Mouse (Mus musculus): ENCODE measurements around the gene Tpcn2. TPM values are rescaled to one million over a fixed set of nuclear protein-coding genes. Genes with fewer than 3 reads are reported as not detected.

Tpcn2 gene
- total and polyA plus RNA-seq, 2 experiments, result 1.9 to 5.0 TPM

DNA sequence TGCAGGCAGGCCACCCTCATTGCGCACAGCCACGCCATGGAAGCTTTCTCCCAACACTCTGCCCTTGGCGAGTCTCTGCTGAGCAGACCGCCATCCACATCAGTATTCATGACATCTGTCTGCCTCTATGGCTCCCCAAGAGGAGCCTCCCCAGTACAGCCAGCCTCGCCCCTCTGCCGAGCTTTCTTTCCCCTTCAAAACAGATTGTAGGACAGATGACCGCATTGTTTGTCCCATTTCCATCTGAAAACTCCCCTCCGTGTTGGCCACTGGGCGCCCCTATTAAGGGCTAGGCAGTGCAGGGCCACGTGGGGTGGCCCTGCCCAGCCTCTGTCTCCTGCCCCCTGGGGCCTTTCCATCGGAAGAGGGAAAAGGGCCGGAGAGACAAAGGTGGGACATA lies 110.7 kb downstream of the Tpcn2 start:
- TF ChIP-seq POLR2A (IDR thresholded peaks at IDR 0.05; ENCODE audit: extremely low read depth, insufficient read depth, low read length) (no peak), CTCF (IDR thresholded peaks at IDR 0.05; ENCODE audit: low read depth, low read length) (no peak)
- H3K4me1 ChIP-seq (ENCODE audit: control insufficient read depth, insufficient read depth, low read length), result no peaks in the 10 kb centered on the region
- no peaks in the 10 kb centered on the region; the same call in 1 of the 2 replicates for H3K27me3 ChIP-seq (ENCODE audit: control insufficient read depth, insufficient read depth, low read length)
- no peak overlapping the region for H3K27ac ChIP-seq (replicated peaks; ENCODE audit: insufficient read depth, low read depth, low read length)
- H3K79me2 ChIP-seq (ENCODE audit: control insufficient read depth, insufficient read depth, low read length), result no peaks in the 10 kb centered on the region
- 43% methylated on average over 10 of the region's 12 CpGs for WGBS
- no peak overlapping the region for H3K9ac ChIP-seq (ENCODE audit: low read depth, low read length)
- no peak for DNase-seq (ENCODE audit: extremely low read depth, low read depth, low spot score)
- no peak overlapping the region for H3K4me3 ChIP-seq (ENCODE audit: insufficient read depth, low read depth, low read length)
- H3K36me3 ChIP-seq (ENCODE audit: control insufficient read depth, insufficient read depth, low read length), result no peaks in the 10 kb centered on the region

- DNase-seq (ENCODE audit: extremely low read depth, low read depth, low spot score), result no peak
- 76% methylated on average over 3 of the region's 3 CpGs for WGBS
Observed at GRCm38 (mm10) chr7:145169703-145170102, 114.1 kb downstream of the Tpcn2 start.

DNA sequence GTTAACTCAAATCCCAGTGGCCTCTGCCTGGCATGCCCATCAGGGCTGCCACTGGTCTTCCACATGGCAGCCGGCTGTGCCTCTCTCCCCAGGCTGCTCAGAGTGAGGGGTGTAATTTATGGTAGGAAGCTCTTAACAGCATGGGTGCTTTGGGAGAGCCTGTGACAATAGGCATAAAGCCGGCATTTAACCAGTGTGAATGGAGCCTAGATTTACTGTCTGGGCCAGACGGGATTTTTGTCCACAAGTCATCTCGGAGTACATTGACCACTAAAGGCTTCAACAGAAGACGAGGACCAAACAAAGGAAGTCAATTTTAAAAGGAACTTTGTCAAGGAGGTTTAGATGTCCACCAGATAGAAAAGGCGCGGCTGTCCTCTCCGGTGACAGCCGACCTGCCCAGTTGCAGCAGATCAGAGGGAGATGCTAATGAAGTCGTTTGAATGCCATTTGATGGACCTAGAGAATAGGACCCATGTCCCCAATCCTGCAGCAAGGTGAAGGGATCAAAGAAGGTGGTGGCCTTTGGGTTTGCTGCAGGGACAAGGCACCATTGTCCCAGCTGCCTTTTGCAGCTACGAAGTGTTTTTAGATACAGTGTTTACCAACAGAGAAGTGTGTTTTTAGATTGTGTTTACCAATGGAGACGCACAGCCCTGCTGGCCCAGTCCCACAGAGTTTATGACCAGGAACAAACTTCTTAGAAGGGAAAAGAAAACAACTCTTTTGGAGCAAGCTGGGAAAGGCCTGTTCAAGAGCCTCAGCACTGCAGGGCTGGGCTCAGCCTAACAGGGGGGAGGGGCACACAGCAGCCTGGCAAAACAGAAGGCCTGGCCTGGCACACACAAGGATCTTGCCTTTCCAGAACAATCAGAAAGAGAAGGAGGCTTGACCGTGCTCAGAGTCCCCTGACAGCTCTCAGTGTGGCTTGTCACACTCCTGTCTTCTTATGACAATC lies 124.2 kb downstream of the Tpcn2 start:
- Histone ChIP-seq H3K27me3 (ENCODE audit: control insufficient read depth, insufficient read depth, low read length) (no peaks in the 10 kb centered on the region), H3K9ac (ENCODE audit: low read depth, low read length) (no peak overlapping the region), H3K79me2 (ENCODE audit: control insufficient read depth, insufficient read depth, low read length) (no peaks in the 10 kb centered on the region), H3K36me3 (ENCODE audit: control insufficient read depth, insufficient read depth, low read length) (no peaks in the 10 kb centered on the region), H3K4me1 (ENCODE audit: control insufficient read depth, insufficient read depth, low read length) (no peaks in the 10 kb centered on the region), H3K4me3 (ENCODE audit: insufficient read depth, low read depth, low read length) (no peak overlapping the region), H3K27ac (replicated peaks; ENCODE audit: insufficient read depth, low read depth, low read length) (no peak overlapping the region)
- TF ChIP-seq CTCF (IDR thresholded peaks at IDR 0.05; ENCODE audit: low read depth, low read length) (no peak), POLR2A (IDR thresholded peaks at IDR 0.05; ENCODE audit: extremely low read depth, insufficient read depth, low read length) (no peak)
- DNase-seq (ENCODE audit: extremely low read depth, low read depth, low spot score), result no peak
- 81% methylated on average over 13 of the region's 13 CpGs for WGBS

More at GRCm38 (mm10) chr7:145169703-145170102, 114.1 kb downstream of the Tpcn2 start:
- Histone ChIP-seq H3K9ac (ENCODE audit: low read depth, low read length) (no peak overlapping the region), H3K4me3 (ENCODE audit: insufficient read depth, low read depth, low read length) (no peak overlapping the region), H3K79me2 (ENCODE audit: control insufficient read depth, insufficient read depth, low read length) (no peaks in the 10 kb centered on the region), H3K27ac (replicated peaks; ENCODE audit: insufficient read depth, low read depth, low read length) (no peak overlapping the region), H3K27me3 (ENCODE audit: control insufficient read depth, insufficient read depth, low read length) (no peaks in the 10 kb centered on the region; the same call in 1 of the 2 replicates), H3K36me3 (ENCODE audit: control insufficient read depth, insufficient read depth, low read length) (no peaks in the 10 kb centered on the region), H3K4me1 (ENCODE audit: control insufficient read depth, insufficient read depth, low read length) (no peaks in the 10 kb centered on the region)
- TF ChIP-seq POLR2A (IDR thresholded peaks at IDR 0.05; ENCODE audit: extremely low read depth, insufficient read depth, low read length), result no peak
- TF ChIP-seq CTCF (IDR thresholded peaks at IDR 0.05; ENCODE audit: low read depth, low read length), result no peak

GRCm38 (mm10) chr7:145155666-145156065 lies 128.1 kb downstream of the Tpcn2 start:
- Histone ChIP-seq H3K36me3 (ENCODE audit: control insufficient read depth, insufficient read depth, low read length) (no peaks in the 10 kb centered on the region), H3K27ac (replicated peaks; ENCODE audit: insufficient read depth, low read depth, low read length) (no peak overlapping the region), H3K79me2 (ENCODE audit: control insufficient read depth, insufficient read depth, low read length) (no peaks in the 10 kb centered on the region), H3K9ac (ENCODE audit: low read depth, low read length) (no peak overlapping the region), H3K4me3 (ENCODE audit: insufficient read depth, low read depth, low read length) (no peak overlapping the region), H3K27me3 (ENCODE audit: control insufficient read depth, insufficient read depth, low read length) (no peaks in the 10 kb centered on the region), H3K4me1 (ENCODE audit: control insufficient read depth, insufficient read depth, low read length) (no peaks in the 10 kb centered on the region)
- TF ChIP-seq POLR2A (IDR thresholded peaks at IDR 0.05; ENCODE audit: extremely low read depth, insufficient read depth, low read length) (no peak), CTCF (IDR thresholded peaks at IDR 0.05; ENCODE audit: low read depth, low read length) (no peak)
- no peak for DNase-seq (ENCODE audit: extremely low read depth, low read depth, low spot score)
- WGBS, result 90% methylated on average over 4 of the region's 4 CpGs

GRCm38 (mm10) chr7:145154066-145154465 lies 129.7 kb downstream of the Tpcn2 start:
- whole genome bisulfite sequencing, result 80% methylated on average over 1 of the region's 1 CpGs
- DNase-seq (ENCODE audit: extremely low read depth, low read depth, low spot score), result no peak
- H3K9ac ChIP-seq (ENCODE audit: low read depth, low read length), result no peak overlapping the region
- H3K27me3 ChIP-seq (ENCODE audit: control insufficient read depth, insufficient read depth, low read length), result no peaks in the 10 kb centered on the region
- H3K4me3 ChIP-seq (ENCODE audit: insufficient read depth, low read depth, low read length), result no peak overlapping the region
- H3K36me3 ChIP-seq (ENCODE audit: control insufficient read depth, insufficient read depth, low read length), result no peaks in the 10 kb centered on the region
- TF ChIP-seq CTCF (IDR thresholded peaks at IDR 0.05; ENCODE audit: low read depth, low read length), result no peak
- no peak for TF ChIP-seq POLR2A (IDR thresholded peaks at IDR 0.05; ENCODE audit: extremely low read depth, insufficient read depth, low read length)
- no peak overlapping the region for H3K27ac ChIP-seq (replicated peaks; ENCODE audit: insufficient read depth, low read depth, low read length)
- no peaks in the 10 kb centered on the region for H3K79me2 ChIP-seq (ENCODE audit: control insufficient read depth, insufficient read depth, low read length)
- H3K4me1 ChIP-seq (ENCODE audit: control insufficient read depth, insufficient read depth, low read length), result no peaks in the 10 kb centered on the region

DNA sequence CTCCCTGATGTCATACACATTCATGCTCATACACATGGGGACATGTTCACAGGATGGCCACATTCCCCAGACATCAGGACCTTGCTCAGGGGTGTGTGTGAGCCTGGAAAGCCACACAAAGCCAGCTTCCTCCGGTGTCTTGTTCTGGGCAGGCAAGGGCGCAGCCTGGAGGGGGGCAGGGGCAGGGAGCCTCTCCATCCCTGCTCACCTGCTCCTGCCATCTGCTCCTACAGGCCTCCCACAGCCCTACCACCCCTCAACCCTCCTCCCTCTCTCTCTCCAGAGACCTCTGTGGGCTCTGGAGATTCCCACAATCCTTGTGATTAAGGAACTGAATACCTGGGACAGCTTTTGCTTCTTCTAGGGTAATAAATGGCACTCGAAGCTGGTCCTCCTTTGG lies 132.0 kb downstream of the Tpcn2 start:
- no peaks in the 10 kb centered on the region for H3K27me3 ChIP-seq (ENCODE audit: control insufficient read depth, insufficient read depth, low read length)

More for the DNA sequence above, 132.0 kb downstream of the Tpcn2 start:
- TF ChIP-seq POLR2A (IDR thresholded peaks at IDR 0.05; ENCODE audit: extremely low read depth, insufficient read depth, low read length) (no peak), CTCF (IDR thresholded peaks at IDR 0.05; ENCODE audit: low read depth, low read length) (no peak)
- Histone ChIP-seq H3K27ac (replicated peaks; ENCODE audit: insufficient read depth, low read depth, low read length) (no peak overlapping the region), H3K4me3 (ENCODE audit: insufficient read depth, low read depth, low read length) (no peak overlapping the region), H3K4me1 (ENCODE audit: control insufficient read depth, insufficient read depth, low read length) (no peaks in the 10 kb centered on the region), H3K79me2 (ENCODE audit: control insufficient read depth, insufficient read depth, low read length) (no peaks in the 10 kb centered on the region), H3K9ac (ENCODE audit: low read depth, low read length) (no peak overlapping the region), H3K36me3 (ENCODE audit: control insufficient read depth, insufficient read depth, low read length) (no peaks in the 10 kb centered on the region)
- DNase-seq (ENCODE audit: extremely low read depth, low read depth, low spot score), result no peak
- 78% methylated on average over 3 of the region's 3 CpGs for WGBS
